Mouse (Mus musculus) testis, adult 2 months (tissue): ENCODE measurements around the gene Pias1. TPM values are rescaled to one million over a fixed set of nuclear protein-coding genes. Genes with fewer than 3 reads are reported as not detected.
A peak's percentile ranks its signal among the peaks of the same experiment; 100 is the strongest.

Experiments
- H3K27ac ChIP-seq: fragments of 200-500 bp; 2 replicates; pipeline ENCODE4 v1.5.1; 2012; ENCODE audit warnings: low read depth, low read length; ENCODE audit not compliant: control insufficient read depth, insufficient read depth
- H3K27me3 ChIP-seq: fragments of 200-500 bp; 2 replicates; pipeline ENCODE4 v1.6.1; 2012; ENCODE audit warnings: mild to moderate bottlenecking, low read length, moderate library complexity; ENCODE audit not compliant: control insufficient read depth, insufficient read depth
- H3K36me3 ChIP-seq: fragments of 200-500 bp; 2 replicates; pipeline ENCODE4 v1.6.1; 2012; ENCODE audit warnings: mild to moderate bottlenecking, low read length; ENCODE audit not compliant: control insufficient read depth, insufficient read depth
- H3K4me1 ChIP-seq: fragments of 200-500 bp; 2 replicates; pipeline ENCODE4 v1.6.1; 2012; ENCODE audit warnings: low read length; ENCODE audit not compliant: control insufficient read depth, insufficient read depth
- H3K4me3 ChIP-seq: fragments of 200-500 bp; 2 replicates; pipeline ENCODE4 v1.5.1; 2012; ENCODE audit warnings: low read depth, mild to moderate bottlenecking, low read length, moderate library complexity, mixed read lengths; ENCODE audit not compliant: control insufficient read depth
- CTCF ChIP-seq: fragments of 200-500 bp; IDR thresholded peaks from 2 replicates; pipeline ENCODE4 v1.5.1; 2012; ENCODE audit warnings: low read depth, mild to moderate bottlenecking, inconsistent platforms, low read length, moderate library complexity; ENCODE audit not compliant: control insufficient read depth, insufficient read depth, insufficient replicate concordance
- POLR2A ChIP-seq: fragments of 200-500 bp; IDR thresholded peaks from 2 replicates; pipeline ENCODE4 v1.6.1; 2012; ENCODE audit warnings: low read depth, mild to moderate bottlenecking, inconsistent platforms, low read length, moderate library complexity; ENCODE audit not compliant: control insufficient read depth
- polyA plus RNA-seq: library from polyadenylated mRNA; depleted of rRNA; stranded (reverse); fragments of >200 nt; gene quantifications from 2 replicates; pipeline ENCODE4 v1.2.3, GENCODE M21; 2012

Gene Pias1
- polyA plus RNA-seq, 1 experiment: 280 TPM

DNA sequence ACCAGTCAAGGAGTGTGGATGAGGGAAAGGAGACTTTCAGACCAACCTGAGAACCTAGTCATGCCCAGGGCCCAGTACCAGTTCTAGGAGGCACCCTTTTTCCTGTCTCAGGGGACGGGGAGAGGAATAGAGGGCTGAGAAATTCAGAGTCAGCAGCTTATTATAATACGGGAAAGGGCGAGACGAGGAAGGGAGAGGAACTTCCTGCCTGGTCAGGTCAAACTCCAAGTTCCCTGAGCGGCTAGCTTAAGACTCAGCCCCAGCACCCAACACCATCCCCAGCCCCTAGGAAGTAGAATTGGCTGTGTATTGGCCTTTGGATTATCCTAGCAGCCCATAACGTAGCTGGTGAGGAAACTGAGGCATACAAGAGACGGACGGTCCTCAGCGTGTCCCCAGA is 130.5 kb downstream of the Pias1 start:
- peak overlapping the region; percentile 54 for H3K4me3 ChIP-seq
- peaks cover 10% of the 10 kb centered on the region for H3K4me1 ChIP-seq
- no peaks in the 10 kb centered on the region for H3K27me3 ChIP-seq
- TF ChIP-seq CTCF (no peak), POLR2A (no peak)
- H3K27ac ChIP-seq: no peak overlapping the region; the same call in 1 of the 2 replicates
- no peaks in the 10 kb centered on the region for H3K36me3 ChIP-seq

DNA sequence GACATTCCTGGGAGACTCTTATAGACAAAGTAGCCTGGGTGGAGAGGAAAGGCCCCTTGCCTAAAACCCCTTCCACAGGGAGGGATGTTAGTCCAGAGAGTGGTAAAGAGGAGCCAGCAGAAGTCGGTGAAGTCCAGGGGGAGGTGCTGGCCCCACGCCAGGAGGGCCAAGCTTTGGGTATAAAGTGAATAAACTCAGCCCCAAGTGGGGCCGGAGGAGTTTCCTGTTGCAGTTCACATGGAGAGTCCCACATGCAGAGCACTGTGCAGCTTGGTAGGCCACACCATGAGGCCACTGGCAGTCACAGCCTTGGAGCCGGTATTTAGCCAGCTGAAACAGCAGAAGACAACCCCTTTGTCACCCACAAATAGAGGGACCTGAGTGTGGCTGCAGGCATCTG is 133.2 kb downstream of the Pias1 start:
- Histone ChIP-seq H3K4me1 (peaks cover 10% of the 10 kb centered on the region), H3K27ac (no peak overlapping the region), H3K4me3 (no peak overlapping the region), H3K36me3 (no peaks in the 10 kb centered on the region; the same call in 1 of the 2 replicates), H3K27me3 (no peaks in the 10 kb centered on the region)
- TF ChIP-seq POLR2A: no peak
- no peak for TF ChIP-seq CTCF

DNA sequence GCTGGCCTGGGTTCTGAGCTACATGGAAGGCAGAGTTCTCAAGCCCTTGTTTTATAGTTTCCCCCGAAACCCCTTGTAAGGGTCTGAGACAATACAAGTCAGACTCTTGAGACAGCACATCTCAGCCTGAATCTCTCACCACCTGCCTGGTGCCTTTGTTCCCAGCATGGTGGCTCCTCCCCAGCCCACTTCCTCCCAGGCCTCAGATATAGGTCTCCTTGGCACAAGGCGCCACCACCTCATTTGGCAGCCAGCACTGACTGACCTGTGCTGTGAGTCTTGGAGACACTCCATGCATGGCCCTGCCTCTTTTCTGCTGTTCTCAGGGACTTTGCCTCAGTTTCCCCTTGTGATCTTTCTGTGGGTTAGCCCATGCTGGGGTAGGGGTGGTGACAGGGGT is 136.2 kb downstream of the Pias1 start:
- H3K4me3 ChIP-seq: no peak overlapping the region
- no peak overlapping the region for H3K27ac ChIP-seq
- H3K4me1 ChIP-seq: no peaks in the 10 kb centered on the region
- TF ChIP-seq CTCF: no peak
- TF ChIP-seq POLR2A: no peak
- H3K27me3 ChIP-seq: no peaks in the 10 kb centered on the region
- no peaks in the 10 kb centered on the region; the same call in 1 of the 2 replicates for H3K36me3 ChIP-seq

DNA sequence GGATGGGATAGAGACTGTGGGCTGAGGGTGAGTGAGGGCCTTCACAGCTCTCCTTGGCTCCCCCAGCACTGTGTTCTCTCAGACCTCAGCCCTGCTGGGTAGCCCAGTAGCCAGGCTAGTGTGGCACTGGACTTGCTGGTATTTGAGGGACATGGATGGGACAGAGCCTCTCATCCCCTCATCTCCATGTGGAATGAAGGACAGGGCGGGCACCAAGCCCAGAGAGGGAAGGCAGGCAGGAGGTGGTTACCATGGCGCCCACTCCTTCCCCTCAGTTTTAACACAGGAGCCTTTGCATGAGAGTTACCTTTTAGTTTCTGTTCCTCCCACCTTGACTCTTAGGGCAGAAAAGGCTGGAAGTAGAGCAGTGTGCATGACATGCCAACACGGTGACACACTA is 139.1 kb downstream of the Pias1 start:
- H3K27me3 ChIP-seq: no peaks in the 10 kb centered on the region
- H3K27ac ChIP-seq: no peak overlapping the region
- no peak for TF ChIP-seq CTCF
- TF ChIP-seq POLR2A: no peak
- H3K4me1 ChIP-seq: no peaks in the 10 kb centered on the region
- H3K4me3 ChIP-seq: no peak overlapping the region
- H3K36me3 ChIP-seq: no peaks in the 10 kb centered on the region; the same call in 1 of the 2 replicates

DNA sequence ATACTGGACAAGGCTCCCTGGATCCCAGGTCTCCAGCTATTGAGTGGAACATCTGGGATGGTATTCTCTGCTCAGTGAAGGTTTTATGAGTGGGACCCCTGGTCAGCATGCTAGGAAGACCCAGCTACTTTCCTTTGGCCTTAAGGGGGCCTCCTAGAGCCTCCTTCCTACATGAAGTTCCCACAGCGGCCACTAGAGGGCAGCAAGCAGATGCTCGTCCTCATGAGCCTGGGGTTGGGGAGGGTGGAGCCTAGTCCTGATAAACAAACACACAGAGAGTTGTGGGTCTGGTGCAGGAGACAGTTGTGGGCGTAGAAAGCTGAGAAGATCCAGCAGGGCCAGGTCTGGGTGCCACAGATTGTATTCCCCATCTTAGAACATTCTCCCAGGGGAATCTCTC is 140.0 kb downstream of the Pias1 start:
- H3K27me3 ChIP-seq: no peaks in the 10 kb centered on the region
- no peak overlapping the region for H3K27ac ChIP-seq
- no peaks in the 10 kb centered on the region; the same call in 1 of the 2 replicates for H3K36me3 ChIP-seq
- H3K4me3 ChIP-seq: no peak overlapping the region
- H3K4me1 ChIP-seq: no peaks in the 10 kb centered on the region
- TF ChIP-seq CTCF (peak; percentile 97), POLR2A (no peak)

DNA sequence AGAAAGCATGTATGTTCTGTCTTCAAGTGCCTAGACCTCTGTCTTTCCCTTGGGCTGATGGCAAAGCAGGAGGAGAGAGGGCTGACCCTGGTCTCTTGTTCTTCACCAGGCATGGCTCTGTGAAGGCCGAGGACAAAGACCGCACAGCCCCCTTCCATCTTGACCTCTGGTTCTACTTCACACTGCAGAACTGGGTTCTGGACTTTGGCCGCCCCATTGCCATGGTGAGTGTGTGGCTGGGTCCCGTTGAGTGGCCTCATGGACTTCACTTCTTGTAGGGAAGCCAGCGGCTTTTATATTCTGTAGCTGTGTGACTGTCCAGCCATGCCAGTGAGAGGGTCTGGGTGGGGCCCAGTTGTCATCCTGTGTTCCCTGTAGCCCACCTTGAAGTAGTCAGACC is 143.3 kb downstream of the Pias1 start:
- Histone ChIP-seq H3K36me3 (no peaks in the 10 kb centered on the region; the same call in 1 of the 2 replicates), H3K27me3 (no peaks in the 10 kb centered on the region), H3K27ac (no peak overlapping the region), H3K4me3 (no peak overlapping the region), H3K4me1 (peaks cover 1% of the 10 kb centered on the region; the same call in 1 of the 2 replicates)
- no peak for TF ChIP-seq POLR2A
- TF ChIP-seq CTCF: no peak

DNA sequence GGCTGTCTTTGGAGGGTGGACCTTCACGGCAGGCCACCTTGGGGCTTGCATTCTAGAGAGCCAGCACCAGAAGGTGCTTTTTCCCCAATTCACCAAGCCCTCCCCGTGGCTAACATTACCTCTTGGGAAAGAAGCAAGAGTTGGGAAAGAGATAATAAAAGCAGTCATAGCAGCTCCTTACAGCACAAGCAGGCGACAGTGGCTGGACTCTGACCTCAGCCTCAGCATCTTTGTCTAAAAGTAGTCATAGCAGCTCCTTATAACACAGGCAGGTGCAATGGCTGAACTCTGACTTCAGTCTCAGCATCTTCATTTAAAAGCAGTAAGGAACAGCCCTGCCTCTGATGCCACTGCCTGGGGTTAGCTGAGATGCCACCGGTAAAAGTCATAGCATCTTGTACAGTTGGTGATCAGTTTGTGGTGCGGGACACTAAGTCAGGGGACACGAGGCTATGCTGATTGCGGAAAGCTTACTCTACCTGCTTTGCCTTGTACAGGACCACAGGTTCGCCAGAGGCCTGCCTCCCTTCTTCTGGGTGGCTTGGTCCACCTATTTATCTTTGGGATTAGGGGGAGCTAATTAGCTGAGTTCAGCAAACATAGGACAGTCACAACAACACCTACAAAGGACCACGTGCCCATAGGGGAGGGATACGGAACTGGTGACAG is 144.2 kb downstream of the Pias1 start:
- no peak for TF ChIP-seq POLR2A
- no peak for TF ChIP-seq CTCF
- H3K36me3 ChIP-seq: no peaks in the 10 kb centered on the region; the same call in 1 of the 2 replicates
- no peak overlapping the region for H3K27ac ChIP-seq
- H3K4me3 ChIP-seq: no peak overlapping the region
- no peaks in the 10 kb centered on the region for H3K27me3 ChIP-seq
- H3K4me1 ChIP-seq: peaks cover 7% of the 10 kb centered on the region
